Mouse (Mus musculus) heart, embryonic 11.5 days (tissue): ENCODE data around the gene Spdef. TPM values are rescaled to one million over a fixed set of nuclear protein-coding genes. Genes with fewer than 3 reads are reported as not detected.

ENCODE experiments used
- ATAC-seq: fragments of 200-750 bp; cut with Nextera tagmentation; replicated peaks from 2 replicates; pipeline ENCODE4 v1.8.0; 2017; ENCODE audit warnings: moderate library complexity; ENCODE audit not compliant: insufficient number of reproducible peaks, low FRiP score, low TSS enrichment
- H3K27ac ChIP-seq: fragments of 300-500 bp; sonication (generic); 2 replicates; pipeline ENCODE4 v1.5.1; 2014; ENCODE audit warnings: mild to moderate bottlenecking, low read depth, low read length
- H3K27me3 ChIP-seq: fragments of 300-500 bp; sonication (generic); 2 replicates; pipeline ENCODE4 v1.6.1; 2014; ENCODE audit warnings: mild to moderate bottlenecking, low read length, mixed read lengths; ENCODE audit not compliant: control insufficient read depth, insufficient read depth
- H3K36me3 ChIP-seq: fragments of 300-500 bp; sonication (generic); 2 replicates; pipeline ENCODE4 v1.6.1; 2014; ENCODE audit warnings: mild to moderate bottlenecking, low read length, moderate library complexity, mixed read lengths; ENCODE audit not compliant: control insufficient read depth, insufficient read depth
- H3K4me1 ChIP-seq: fragments of 300-500 bp; sonication (generic); 2 replicates; pipeline ENCODE4 v1.6.1; 2014; ENCODE audit warnings: low read length; ENCODE audit not compliant: control insufficient read depth, insufficient read depth
- H3K4me2 ChIP-seq: fragments of 300-500 bp; sonication (generic); 2 replicates; pipeline ENCODE4 v1.6.1; 2014; ENCODE audit warnings: mild to moderate bottlenecking, moderate library complexity
- H3K4me3 ChIP-seq: fragments of 300-500 bp; sonication (generic); 2 replicates; pipeline ENCODE4 v1.5.1; 2014; ENCODE audit warnings: low read depth, low read length
- H3K9ac ChIP-seq: fragments of 300-500 bp; sonication (generic); 2 replicates; pipeline ENCODE4 v1.6.1; 2014; ENCODE audit warnings: mild to moderate bottlenecking, low read depth, low read length, moderate library complexity
- H3K9me3 ChIP-seq: fragments of 300-500 bp; sonication (generic); replicated peaks from 2 replicates; pipeline ENCODE4 v1.6.1; 2016; ENCODE audit warnings: low read length; ENCODE audit not compliant: control insufficient read depth
- WGBS: fragments of 180-500 bp; shearing (Covaris S2); extraction: QIAGEN DNeasy Blood & Tissue Kit; methylation state at CpG from one replicate; pipeline ENCODE4 v1.1.7; 2014; ENCODE audit not compliant: insufficient replicate concordance; 5-methylcytosine and 5-hydroxymethylcytosine counted together
- polyA plus RNA-seq: library from polyadenylated mRNA; unstranded; fragments of >200 nt; fragmentation: Nextera tagmentation; extraction: Ambion mirVana; gene quantifications from 2 replicates; pipeline ENCODE4 v1.2.1, GENCODE M21; 2014

The Spdef gene
- polyA plus RNA-seq, 1 experiment from 2014 or later, result 0.26 TPM

DNA sequence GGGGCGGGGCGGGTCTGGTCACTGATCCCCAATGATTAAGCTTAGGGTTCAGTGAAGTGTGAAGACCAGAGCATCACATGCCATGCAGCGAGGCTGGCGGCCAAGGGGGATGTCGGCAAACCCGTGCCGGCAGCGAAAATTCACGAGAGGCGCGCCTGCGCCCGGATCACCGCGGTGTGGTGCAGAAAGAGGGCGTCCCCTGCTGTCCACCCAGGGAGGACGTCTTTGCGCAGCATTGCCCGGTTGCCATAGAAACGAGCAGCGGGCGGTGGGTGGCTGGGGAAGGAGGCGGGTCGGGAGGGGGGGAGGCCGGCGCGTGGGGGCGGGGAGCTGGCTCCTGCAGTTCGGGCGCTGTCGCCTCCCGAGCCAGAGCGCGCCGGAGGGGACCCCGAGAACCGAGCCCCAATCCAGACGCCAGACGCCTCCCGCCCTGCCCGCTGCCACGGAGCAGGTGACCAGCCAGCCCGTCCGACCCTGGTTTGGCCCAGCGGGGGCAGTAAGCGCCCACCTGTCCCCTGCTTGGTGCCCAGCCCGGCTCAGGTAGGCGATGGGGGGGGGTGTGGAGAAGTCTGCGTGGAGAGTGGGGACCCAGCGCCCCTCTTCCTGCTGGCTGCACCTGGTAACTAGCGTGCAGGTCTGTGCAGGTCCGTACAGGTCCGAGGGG is 43.7 kb downstream of the Spdef start:
- H3K4me1 ChIP-seq, result peaks cover 9% of the 10 kb centered on the region
- H3K36me3 ChIP-seq, result no peaks in the 10 kb centered on the region
- ATAC-seq, result peak; percentile 5; the same call in 1 of the 2 replicates
- peak overlapping the region; percentile 2; the same call in 1 of the 2 replicates for H3K9ac ChIP-seq
- H3K4me3 ChIP-seq, result peak overlapping the region; percentile 50
- H3K27ac ChIP-seq, result no peak overlapping the region
- peak overlapping the region; percentile 68 for H3K4me2 ChIP-seq
- no peaks in the 10 kb centered on the region for H3K9me3 ChIP-seq
- H3K27me3 ChIP-seq, result peaks cover 64% of the 10 kb centered on the region
- 1% methylated on average over 49 of the region's 53 CpGs for WGBS

DNA sequence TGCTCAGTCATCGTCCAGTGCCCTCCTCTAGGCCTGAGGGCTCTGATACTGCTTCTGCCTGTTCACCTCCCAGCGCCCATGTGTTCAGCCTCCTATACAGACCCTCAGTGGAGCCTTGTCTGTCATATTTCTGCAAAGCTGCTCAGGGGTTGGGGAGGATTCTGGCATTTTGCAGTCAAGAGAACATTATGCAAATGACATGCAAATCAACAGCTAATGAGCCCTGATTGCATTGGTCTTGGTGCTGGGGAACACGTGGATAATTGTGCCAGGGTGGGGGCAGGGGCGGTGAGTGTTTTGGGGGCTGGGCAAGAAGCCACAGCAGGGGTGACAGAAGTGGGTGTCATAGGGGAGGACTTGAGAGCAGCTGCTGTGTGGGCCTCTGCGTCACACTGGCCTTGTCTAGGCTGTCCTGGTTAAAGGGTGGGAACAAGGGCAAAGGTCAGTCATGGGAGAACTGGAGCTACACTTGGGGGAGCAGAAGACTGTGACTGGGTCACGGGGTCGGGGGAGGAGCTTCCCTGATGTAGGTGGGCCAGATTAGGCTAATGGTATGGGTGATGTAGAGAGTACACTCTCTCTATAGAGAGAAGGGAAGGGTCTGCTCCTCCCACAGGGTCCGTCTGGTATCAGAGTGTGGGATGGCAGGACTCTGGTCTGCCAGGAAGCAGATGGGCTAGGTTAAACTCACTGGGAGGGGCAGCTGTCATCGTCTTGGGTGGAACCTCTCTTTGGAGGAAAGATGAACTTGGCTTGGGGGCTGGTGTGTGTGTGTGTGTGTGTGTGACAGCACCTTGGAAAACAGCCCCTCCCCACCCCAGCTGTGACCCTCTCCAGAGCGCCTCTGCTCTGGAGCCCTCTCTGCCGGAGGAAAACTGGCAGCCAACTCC is 49.6 kb downstream of the Spdef start:
- Histone ChIP-seq H3K4me1 (0 out of 2 replicates have a peak, but pooled peaks cover 4% of the 10 kb centered on the region), H3K36me3 (no peaks in the 10 kb centered on the region), H3K27ac (no peak overlapping the region), H3K9ac (no peak overlapping the region), H3K9me3 (no peaks in the 10 kb centered on the region), H3K27me3 (peaks cover 14% of the 10 kb centered on the region), H3K4me2 (no peak overlapping the region), H3K4me3 (no peak overlapping the region)
- 44% methylated on average over 11 of the region's 11 CpGs for WGBS
- ATAC-seq, result no peak; the same call in 1 of the 2 replicates

DNA sequence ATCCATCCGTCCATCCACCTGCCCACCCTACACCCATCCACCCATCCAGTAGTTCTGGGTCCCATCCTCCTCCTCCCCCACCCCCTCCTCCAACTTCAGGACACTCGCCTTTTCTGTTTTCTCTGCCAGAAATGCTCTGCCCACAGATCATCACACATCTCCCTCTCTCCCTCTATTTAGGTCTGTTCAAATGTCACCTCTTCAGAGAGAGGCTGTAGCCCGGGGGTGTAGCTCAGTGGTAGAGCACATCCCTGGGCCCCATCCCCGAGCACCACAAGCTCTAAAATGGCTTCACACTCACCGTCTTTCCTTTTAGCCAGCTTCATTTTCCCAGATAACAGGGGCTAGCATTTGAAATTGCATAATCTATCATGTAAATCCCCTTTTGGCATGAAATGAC is 51.0 kb downstream of the Spdef start:
- H3K27ac ChIP-seq, result no peak overlapping the region
- no peak overlapping the region for H3K4me3 ChIP-seq
- H3K9me3 ChIP-seq, result no peaks in the 10 kb centered on the region
- 0 out of 2 replicates have a peak, but pooled peaks cover 4% of the 10 kb centered on the region for H3K4me1 ChIP-seq
- H3K27me3 ChIP-seq, result 0 out of 2 replicates have a peak, but pooled peaks cover under 1% of the 10 kb centered on the region
- no peak for ATAC-seq
- no peak overlapping the region for H3K9ac ChIP-seq
- H3K4me2 ChIP-seq, result no peak overlapping the region
- H3K36me3 ChIP-seq, result no peaks in the 10 kb centered on the region
- WGBS, result 77% methylated on average over 5 of the region's 5 CpGs

DNA sequence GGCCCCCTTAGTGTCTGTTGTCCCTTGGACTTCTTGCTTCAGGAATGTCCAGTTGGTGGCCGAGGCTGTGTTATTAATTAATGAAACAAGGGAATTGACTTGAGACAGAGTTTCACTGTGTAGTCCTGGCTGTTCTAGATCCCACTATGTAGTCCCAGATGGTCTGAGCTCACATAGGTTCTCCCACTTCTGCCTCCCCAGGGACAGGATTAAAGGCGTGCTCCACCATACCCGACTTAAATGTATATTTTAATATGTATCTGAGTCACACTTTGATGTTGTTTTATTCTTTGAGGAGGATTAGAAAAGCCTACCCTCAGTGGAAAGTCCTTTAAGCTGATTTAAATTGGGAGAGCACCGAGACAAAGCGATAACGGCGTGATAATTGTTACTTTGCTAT is 52.5 kb downstream of the Spdef start:
- H3K9me3 ChIP-seq, result no peaks in the 10 kb centered on the region
- 47% methylated on average over 7 of the region's 7 CpGs for WGBS
- no peak overlapping the region for H3K9ac ChIP-seq
- no peak for ATAC-seq
- H3K27ac ChIP-seq, result no peak overlapping the region
- H3K4me3 ChIP-seq, result no peak overlapping the region
- H3K36me3 ChIP-seq, result no peaks in the 10 kb centered on the region
- 0 out of 2 replicates have a peak, but pooled peaks cover 4% of the 10 kb centered on the region for H3K4me1 ChIP-seq
- no peaks in the 10 kb centered on the region for H3K27me3 ChIP-seq
- H3K4me2 ChIP-seq, result no peak overlapping the region

DNA sequence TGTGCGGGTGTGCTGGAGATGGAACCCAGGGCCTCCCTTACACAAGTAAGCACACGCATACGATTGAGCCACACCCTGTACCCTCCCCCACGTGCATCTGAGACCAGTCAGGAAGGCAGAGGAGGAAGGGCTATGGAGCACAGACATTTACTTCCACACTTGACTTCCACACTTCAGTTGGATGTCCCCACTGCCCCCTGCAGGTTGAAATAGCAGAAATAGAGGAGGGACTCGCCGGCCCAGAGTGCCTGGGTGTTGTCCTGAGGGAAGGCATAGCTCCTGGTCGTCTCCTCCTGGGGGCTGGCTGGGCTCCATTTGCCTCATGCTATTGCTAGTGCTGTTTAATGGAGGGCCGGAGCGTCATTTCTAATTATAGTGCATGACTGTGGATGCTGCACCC is 53.3 kb downstream of the Spdef start:
- no peak overlapping the region for H3K4me2 ChIP-seq
- no peak overlapping the region for H3K9ac ChIP-seq
- H3K4me1 ChIP-seq, result 0 out of 2 replicates have a peak, but pooled peaks cover 4% of the 10 kb centered on the region
- H3K4me3 ChIP-seq, result no peak overlapping the region
- H3K27ac ChIP-seq, result no peak overlapping the region
- no peaks in the 10 kb centered on the region for H3K27me3 ChIP-seq
- no peaks in the 10 kb centered on the region for H3K36me3 ChIP-seq
- no peaks in the 10 kb centered on the region for H3K9me3 ChIP-seq
- WGBS, result 62% methylated on average over 9 of the region's 9 CpGs
- no peak for ATAC-seq

DNA sequence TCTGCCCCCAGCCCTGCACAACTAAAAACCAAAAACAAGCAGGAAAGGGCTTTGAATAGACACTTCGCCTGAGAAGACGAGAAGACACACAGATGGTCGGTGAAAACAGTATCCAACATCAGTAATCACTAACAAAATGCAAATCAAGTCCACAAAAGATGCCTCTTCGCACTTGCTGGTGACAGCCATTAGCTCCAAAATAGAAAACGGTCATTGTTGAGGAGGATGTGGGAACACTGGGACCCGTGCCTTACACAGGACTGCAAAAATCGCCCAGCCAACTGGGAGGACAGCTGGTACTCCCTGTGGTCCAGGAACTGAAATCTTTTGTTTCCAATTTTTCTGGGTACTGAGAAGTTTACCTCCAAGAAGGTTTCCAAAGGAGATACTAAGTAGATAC is 54.8 kb downstream of the Spdef start:
- no peaks in the 10 kb centered on the region for H3K4me1 ChIP-seq
- H3K9me3 ChIP-seq, result no peaks in the 10 kb centered on the region
- no peak overlapping the region for H3K9ac ChIP-seq
- H3K27ac ChIP-seq, result no peak overlapping the region
- WGBS, result 82% methylated on average over 7 of the region's 7 CpGs
- H3K4me3 ChIP-seq, result no peak overlapping the region
- no peak for ATAC-seq
- H3K36me3 ChIP-seq, result no peaks in the 10 kb centered on the region
- no peaks in the 10 kb centered on the region for H3K27me3 ChIP-seq
- H3K4me2 ChIP-seq, result no peak overlapping the region

DNA sequence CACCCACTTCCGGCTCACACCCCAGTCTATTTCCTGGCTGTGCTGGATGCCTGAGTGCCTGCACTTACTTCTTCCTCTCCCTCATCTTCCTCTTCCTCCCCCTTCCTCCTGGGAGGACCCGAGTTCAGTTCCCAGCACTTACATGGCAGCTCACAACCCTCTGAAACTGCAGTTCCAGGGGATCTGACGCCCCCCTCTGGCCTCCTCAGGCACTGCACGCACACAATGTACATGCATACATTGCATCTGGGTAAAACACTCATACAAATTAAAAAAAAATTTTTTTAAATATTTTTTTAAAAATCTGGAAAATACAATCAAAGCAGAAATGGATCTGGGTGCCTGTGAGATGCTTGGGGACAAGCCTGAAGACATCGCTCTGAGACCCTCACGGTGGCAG is 57.0 kb downstream of the Spdef start:
- no peaks in the 10 kb centered on the region for H3K27me3 ChIP-seq
- no peak for ATAC-seq
- H3K4me2 ChIP-seq, result no peak overlapping the region
- no peaks in the 10 kb centered on the region for H3K9me3 ChIP-seq
- H3K27ac ChIP-seq, result no peak overlapping the region
- no peaks in the 10 kb centered on the region for H3K36me3 ChIP-seq
- no peak overlapping the region for H3K4me3 ChIP-seq
- H3K9ac ChIP-seq, result no peak overlapping the region
- WGBS, result 78% methylated on average over 6 of the region's 6 CpGs
- H3K4me1 ChIP-seq, result no peaks in the 10 kb centered on the region
